Mouse (Mus musculus) gastrocnemius, adult 8-10 months (tissue): ENCODE measurements around the gene Ric8a. TPM values are rescaled to one million over a fixed set of nuclear protein-coding genes. Genes with fewer than 3 reads are reported as not detected.
"Not testable (repeated sequence)": the region's sequence is repeated elsewhere in the genome, so short reads cannot be mapped to it uniquely, and the experiment has no call there.

ENCODE experiments used
- DNase-seq, 2 experiments: peaks; one replicate each; pipeline ENCODE4 v3.0.0; 2022; ENCODE audit warnings: low spot score in 2 of 2
- total RNA-seq, 4 experiments: library from RNA; stranded (reverse); gene quantifications; 2 replicates each; pipeline ENCODE4 v1.2.4; 2022

The Ric8a gene
- total RNA-seq, 4 experiments from 2014 or later: 11.8 to 13.5 (median 13.1) TPM

GRCm38 (mm10) chr7:140882469-140882803, 25.7 kb downstream of the Ric8a start:
- no peak for DNase-seq

GRCm38 (mm10) chr7:140890636-140891035, 33.9 kb downstream of the Ric8a start:
- not testable (repeated sequence) for DNase-seq

GRCm38 (mm10) chr7:140894031-140894430, 37.3 kb downstream of the Ric8a start:
- no peak for DNase-seq

- DNase-seq: no peak
Measured at GRCm38 (mm10) chr7:140894611-140895010, 37.9 kb downstream of the Ric8a start.

- no peak for DNase-seq
Measured at GRCm38 (mm10) chr7:140897863-140898262, 41.1 kb downstream of the Ric8a start.

- no peak for DNase-seq
Measured at GRCm38 (mm10) chr7:140899121-140899520, 42.4 kb downstream of the Ric8a start.

GRCm38 (mm10) chr7:140900220-140900619, 43.5 kb downstream of the Ric8a start, which contains the start of gene Cox8b:
Gene Cox8b, minus strand, starts transcription at chr7:140900446.
- DNase-seq: peak; percentile 54 to 77

GRCm38 (mm10) chr7:140902036-140902875, 45.5 kb downstream of the Ric8a start:
- DNase-seq: peak; percentile 59 to 71

GRCm38 (mm10) chr7:140903212-140903611, 46.5 kb downstream of the Ric8a start:
- DNase-seq: peak; percentile 70 to 75

- DNase-seq: no peak
Measured at GRCm38 (mm10) chr7:140905642-140906081, 48.9 kb downstream of the Ric8a start.

- DNase-seq: no peak
Measured at GRCm38 (mm10) chr7:140907131-140907530, 50.4 kb downstream of the Ric8a start.

- DNase-seq: no peak
Measured at GRCm38 (mm10) chr7:140907697-140908096, 50.9 kb downstream of the Ric8a start.

- DNase-seq: no peak
Measured at GRCm38 (mm10) chr7:140908181-140908580, 51.4 kb downstream of the Ric8a start.

GRCm38 (mm10) chr7:140908634-140909107, 51.9 kb downstream of the Ric8a start:
- peak in 1 of 2 experiments; percentile 44 for DNase-seq

GRCm38 (mm10) chr7:140912293-140912692, 55.5 kb downstream of the Ric8a start:
- no peak for DNase-seq

- DNase-seq: no peak
Measured at GRCm38 (mm10) chr7:140912846-140913482, 56.2 kb downstream of the Ric8a start.

Other genes with a start within 250 kb of the Ric8a start
- not detected for gene Olfr61, start 228.0 kb upstream of the Ric8a start, total RNA-seq
- gene Olfr53, start 210.5 kb upstream of the Ric8a start, total RNA-seq: not detected
- not detected for gene Olfr539, start 197.0 kb upstream of the Ric8a start, total RNA-seq
- gene Olfr45, start 175.0 kb upstream of the Ric8a start, total RNA-seq: not detected
- gene Olfr541, start 159.7 kb upstream of the Ric8a start, total RNA-seq: not detected
- gene Cyp2e1, start 93.2 kb upstream of the Ric8a start, total RNA-seq: 10 to 100 TPM in 2 of 4 experiments, 1 to 10 TPM in 2; 1.8 to 29.0 (median 8.8) TPM
- gene Syce1, start 69.1 kb upstream of the Ric8a start, total RNA-seq: not detected
- under 1 TPM in 1 of 4 experiments, not detected in 3; 0.11 TPM for gene Zfp941, start 34.8 kb upstream of the Ric8a start, total RNA-seq
- not detected for gene Urah, start 21.9 kb upstream of the Ric8a start, total RNA-seq
- gene Scgb1c1, start 11.4 kb upstream of the Ric8a start, total RNA-seq: not detected
- not detected for gene Odf3, start 9.2 kb upstream of the Ric8a start, total RNA-seq
- not detected for gene Gm45785, start 626 bp upstream of the Ric8a start, total RNA-seq
- 1 to 10 TPM; 6.5 to 7.7 (median 6.8) TPM for gene Bet1l, start 620 bp downstream of the Ric8a start, total RNA-seq
- gene Psmd13, start 25.0 kb downstream of the Ric8a start, total RNA-seq: 10 to 100 TPM; 85.3 to 96.3 (median 89.9) TPM
- 10 to 100 TPM; 18.7 to 23.2 (median 22.2) TPM for gene Sirt3, start 25.4 kb downstream of the Ric8a start, total RNA-seq
- 1,000 to 10,000 TPM; 1,780 to 2,019 (median 1,893) TPM for gene Cox8b, start 43.5 kb downstream of the Ric8a start, total RNA-seq
- gene Nlrp6, start 63.9 kb downstream of the Ric8a start, total RNA-seq: under 1 TPM in 1 of 4 experiments, not detected in 3; 0.08 TPM
- 1 to 10 TPM; 1.4 to 2.8 (median 2.2) TPM for gene Pgghg, start 84.4 kb downstream of the Ric8a start, total RNA-seq
- under 1 TPM in 2 of 4 experiments, not detected in 2; 0.34 to 0.53 TPM for gene Ifitm5, start 93.3 kb downstream of the Ric8a start, total RNA-seq
- gene Gm45717, start 99.0 kb downstream of the Ric8a start, total RNA-seq: not detected
- 10 to 100 TPM; 25.1 to 51.9 (median 30.1) TPM for gene Ifitm2, start 99.0 kb downstream of the Ric8a start, total RNA-seq
- under 1 TPM; 0.34 to 0.99 (median 0.77) TPM for gene Ifitm1, start 110.3 kb downstream of the Ric8a start, total RNA-seq
- gene Ifitm3, start 153.8 kb downstream of the Ric8a start, total RNA-seq: 10 to 100 TPM; 20.8 to 38.8 (median 27.1) TPM
- gene Ifitm6, start 161.0 kb downstream of the Ric8a start, total RNA-seq: not detected
- not detected for gene Gm17387, start 172.2 kb downstream of the Ric8a start, total RNA-seq
- under 1 TPM in 2 of 4 experiments, not detected in 2; 0.20 to 0.59 TPM for gene B4galnt4, start 204.1 kb downstream of the Ric8a start, total RNA-seq
- gene Pkp3, start 221.3 kb downstream of the Ric8a start, total RNA-seq: not detected
- gene Sigirr, start 243.6 kb downstream of the Ric8a start, total RNA-seq: 1 to 10 TPM; 1.4 to 1.6 (median 1.5) TPM